Mouse (Mus musculus): ENCODE data around the gene Fmo1.

DNA sequence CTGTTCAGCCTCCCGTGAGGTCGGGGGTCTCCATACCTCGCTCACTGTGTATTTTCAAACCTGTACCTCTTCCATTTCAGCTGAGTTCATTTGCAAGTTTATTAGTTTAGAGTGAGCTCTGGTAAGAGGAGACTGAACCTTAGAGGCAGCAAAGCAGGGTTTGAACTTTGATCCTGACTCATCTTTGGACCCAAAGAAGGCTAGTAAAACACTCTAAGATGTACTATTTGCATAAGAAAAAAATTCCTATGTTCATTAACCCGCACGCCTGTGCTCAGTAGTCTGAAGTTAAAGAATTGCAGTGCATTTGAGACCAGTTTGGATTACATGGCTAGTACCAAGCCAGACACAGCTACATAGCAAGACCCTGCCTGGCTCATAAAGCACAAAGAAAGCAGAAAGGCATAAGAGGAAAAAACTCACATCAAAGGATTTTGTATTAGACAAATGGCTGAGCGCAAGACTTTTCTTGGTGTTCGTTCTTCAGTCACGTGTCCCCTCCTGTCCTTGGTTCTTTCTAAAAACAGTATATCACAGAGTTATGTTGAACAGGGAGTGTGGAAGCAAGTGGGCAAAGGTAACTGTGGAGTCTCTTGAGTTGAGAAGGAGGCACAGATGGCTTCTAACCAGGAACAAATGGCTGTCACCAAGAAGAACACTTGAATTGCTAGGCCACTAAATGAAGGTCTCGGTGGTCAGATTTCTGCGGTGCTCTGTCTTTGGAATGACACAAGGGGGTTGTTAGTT is 50.9 kb downstream of the Fmo1 start:
- TF ChIP-seq CTCF (IDR thresholded peaks at IDR 0.05; ENCODE audit: borderline replicate concordance, insufficient read depth, low read length) (no peak), POLR2A (IDR thresholded peaks at IDR 0.05; ENCODE audit: low read depth, low read length) (no peak)
